Mouse (Mus musculus) hindbrain, embryonic 16.5 days (tissue): ENCODE data around the gene Fam171a2. TPM values are rescaled to one million over a fixed set of nuclear protein-coding genes. Genes with fewer than 3 reads are reported as not detected.
"Not testable (repeated sequence)": the region's sequence is repeated elsewhere in the genome, so short reads cannot be mapped to it uniquely, and the experiment has no call there.

Experiments
- ATAC-seq: fragments of 200-750 bp; cut with Nextera tagmentation; 2 replicates; pipeline ENCODE4 v1.8.0; 2017; ENCODE audit warnings: moderate TSS enrichment, moderate library complexity
- H3K27ac ChIP-seq: fragments of 300-500 bp; sonication (generic); 2 replicates; pipeline ENCODE4 v1.5.1; 2014; ENCODE audit warnings: low read depth, mild to moderate bottlenecking, control low read depth, low read length, moderate library complexity
- H3K27me3 ChIP-seq: fragments of 300-500 bp; sonication (generic); replicated peaks from 2 replicates; pipeline ENCODE4 v1.6.1; 2014; ENCODE audit warnings: low read length; ENCODE audit not compliant: control insufficient read depth, insufficient read depth
- H3K36me3 ChIP-seq: fragments of 300-500 bp; sonication (generic); 2 replicates; pipeline ENCODE4 v1.6.1; 2014; ENCODE audit warnings: mild to moderate bottlenecking, low read length, moderate library complexity, mixed read lengths; ENCODE audit not compliant: control insufficient read depth, insufficient read depth
- H3K4me1 ChIP-seq: fragments of 300-500 bp; sonication (generic); 2 replicates; pipeline ENCODE4 v1.6.1; 2014; ENCODE audit warnings: low read depth, low read length; ENCODE audit not compliant: control insufficient read depth, insufficient read depth
- H3K4me2 ChIP-seq: fragments of 300-500 bp; sonication (generic); 2 replicates; pipeline ENCODE4 v1.6.1; 2014; ENCODE audit warnings: mild to moderate bottlenecking, low read length, control low read depth, moderate library complexity
- H3K4me3 ChIP-seq: fragments of 300-500 bp; sonication (generic); 2 replicates; pipeline ENCODE4 v1.5.1; 2014; ENCODE audit warnings: mild to moderate bottlenecking, low read length, control low read depth, moderate library complexity
- H3K9ac ChIP-seq: fragments of 300-500 bp; sonication (generic); 2 replicates; pipeline ENCODE4 v1.6.1; 2014; ENCODE audit warnings: low read depth, mild to moderate bottlenecking, control low read depth, low read length, moderate library complexity
- H3K9me3 ChIP-seq: fragments of 300-500 bp; sonication (generic); 2 replicates; pipeline ENCODE4 v1.6.1; 2014; ENCODE audit warnings: mild to moderate bottlenecking, low read length, moderate library complexity; ENCODE audit not compliant: control insufficient read depth
- WGBS: fragments of 180-500 bp; shearing (Covaris S2); extraction: QIAGEN DNeasy Blood & Tissue Kit; methylation state at CpG from one replicate; pipeline ENCODE4 v1.1.7; 2014; 5-methylcytosine and 5-hydroxymethylcytosine counted together
- microRNA-seq: library from miRNA; unstranded; fragments of <30 nt; microRNA quantifications from one replicate; pipeline ENCODE4, GENCODE M21; 2017
- polyA plus RNA-seq: library from polyadenylated mRNA; unstranded; fragments of >200 nt; fragmentation: Nextera tagmentation; extraction: Ambion mirVana; gene quantifications from 2 replicates; pipeline ENCODE4 v1.2.1, GENCODE M21; 2015

Gene Fam171a2
- polyA plus RNA-seq, 1 experiment from 2014 or later, result 17.8 TPM

DNA sequence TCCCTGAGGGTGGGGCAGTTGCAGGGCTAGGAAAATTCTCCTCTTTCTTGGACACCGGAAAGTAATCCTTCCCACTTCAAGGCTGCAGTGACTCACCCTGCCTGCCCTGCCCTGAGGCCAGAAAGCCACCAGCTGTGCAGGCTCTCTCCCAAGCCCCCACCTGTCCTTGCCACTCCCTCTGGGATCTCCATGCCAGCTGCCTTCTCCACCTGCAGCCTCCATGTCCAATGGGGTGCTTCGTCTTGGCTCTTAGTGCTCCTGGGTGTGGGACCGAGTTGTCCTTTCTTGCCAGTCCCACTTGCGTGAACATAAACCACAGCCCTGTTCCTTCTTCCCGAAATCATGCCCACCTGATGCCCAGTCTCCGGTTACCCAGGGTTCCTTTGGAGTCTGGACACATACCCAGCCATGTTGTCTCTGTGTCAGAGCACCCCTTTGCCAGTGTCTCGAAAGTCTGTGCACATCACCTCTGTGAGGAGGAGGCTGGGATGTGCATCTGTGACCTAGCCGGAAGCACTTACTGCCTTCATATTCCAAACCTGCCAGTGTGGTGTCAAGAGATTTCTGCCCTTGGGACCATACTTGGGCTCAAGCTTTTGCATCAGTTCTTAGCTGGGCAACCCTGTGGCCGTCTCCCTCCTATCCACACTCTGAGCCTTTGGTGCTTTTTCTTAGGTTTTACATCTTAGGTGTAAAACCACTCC, 52.9 kb downstream of the Fam171a2 start:
- Histone ChIP-seq H3K4me1 (peaks cover 45% of the 10 kb centered on the region), H3K4me2 (peak overlapping the region; percentile 78), H3K9ac (peak overlapping the region; percentile 91), H3K27ac (peak overlapping the region; percentile 98), H3K9me3 (no peaks in the 10 kb centered on the region), H3K4me3 (peak overlapping the region; percentile 87), H3K36me3 (peaks cover 6% of the 10 kb centered on the region; the same call in 1 of the 2 replicates), H3K27me3 (no peaks in the 10 kb centered on the region)
- WGBS, result 53% methylated on average over 9 of the region's 9 CpGs
- ATAC-seq, result no peak

DNA sequence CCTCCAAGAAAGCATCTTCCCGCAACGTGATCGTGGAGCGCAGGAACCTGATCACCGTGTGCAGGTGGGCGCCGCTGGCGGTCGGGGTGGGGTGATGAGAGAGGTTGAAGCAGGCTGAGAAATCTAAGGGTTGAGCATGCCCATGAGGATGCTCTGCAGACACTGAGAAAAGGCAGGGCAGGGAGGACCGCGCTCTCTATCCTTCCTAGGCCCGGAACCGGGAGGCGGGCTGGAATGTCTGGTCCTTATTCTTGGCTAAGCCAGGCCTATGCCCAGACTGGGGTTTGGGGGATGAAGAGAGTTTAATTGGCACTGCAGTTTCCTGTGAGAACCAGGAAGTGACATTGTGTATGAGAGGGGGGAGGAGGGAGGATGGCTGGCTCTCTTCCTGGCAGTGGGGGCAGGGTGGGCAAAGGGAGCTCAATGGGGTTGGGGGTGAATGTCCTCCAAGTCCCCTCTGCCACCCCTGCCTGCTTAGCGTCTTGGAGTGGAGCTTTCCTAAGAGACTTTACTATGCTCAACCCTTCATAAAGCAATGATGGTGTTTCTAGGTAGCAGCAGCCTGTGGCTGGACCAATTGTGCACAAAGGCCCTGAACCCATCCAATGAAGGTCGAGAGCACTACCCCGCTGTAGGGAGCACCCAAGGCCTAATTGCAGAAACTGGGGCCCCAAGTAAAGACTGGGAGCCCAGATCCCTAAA, 53.6 kb downstream of the Fam171a2 start:
- Histone ChIP-seq H3K4me2 (peak overlapping the region; percentile 78), H3K36me3 (no peaks in the 10 kb centered on the region; the same call in 1 of the 2 replicates), H3K9ac (peak overlapping the region; percentile 91), H3K4me3 (peak overlapping the region; percentile 87), H3K4me1 (peaks cover 42% of the 10 kb centered on the region), H3K27ac (peak overlapping the region; percentile 98), H3K9me3 (no peaks in the 10 kb centered on the region), H3K27me3 (no peaks in the 10 kb centered on the region)
- 5% methylated on average over 17 of the region's 17 CpGs for WGBS
- ATAC-seq, result peak; percentile 65

DNA sequence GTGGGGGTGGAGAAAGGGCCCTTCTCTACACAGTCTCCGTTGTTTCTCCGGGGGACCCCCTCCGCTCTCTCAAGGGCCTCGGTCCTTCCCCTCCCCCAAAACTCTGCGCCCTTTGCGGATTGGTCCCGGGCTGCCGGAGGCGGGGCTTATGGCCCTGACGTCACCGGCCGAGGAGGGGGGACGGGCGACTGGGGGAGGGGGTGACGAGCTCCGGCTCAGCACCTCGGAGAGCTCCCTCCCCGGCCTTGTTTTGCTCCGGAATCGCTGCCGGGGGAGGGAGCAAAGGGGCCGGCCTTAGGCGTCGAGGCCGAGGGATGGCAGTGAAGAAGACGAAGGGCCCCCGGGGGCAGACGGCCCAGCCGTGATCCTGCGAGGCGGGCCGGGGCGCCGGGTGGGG, 54.2 kb downstream of the Fam171a2 start, which contains the start of gene Rundc3a:
TSS of gene Rundc3a (plus strand) at position 166 of the 397 bp plus-strand sequence.
- Histone ChIP-seq H3K4me2 (peak within 1 kb of the TSS; percentile 78), H3K4me3 (peak within 1 kb of the TSS; percentile 87), H3K4me1 (peaks cover 39% of the 10 kb centered on the region), H3K9me3 (no peaks in the 10 kb centered on the region), H3K27ac (peak within 1 kb of the TSS; percentile 98), H3K36me3 (no peaks in the 10 kb centered on the region; the same call in 1 of the 2 replicates), H3K27me3 (no peaks in the 10 kb centered on the region), H3K9ac (peak within 1 kb of the TSS; percentile 91)
- WGBS, result 0% methylated on average over 29 of the region's 34 CpGs
- peak; percentile 93 for ATAC-seq

DNA sequence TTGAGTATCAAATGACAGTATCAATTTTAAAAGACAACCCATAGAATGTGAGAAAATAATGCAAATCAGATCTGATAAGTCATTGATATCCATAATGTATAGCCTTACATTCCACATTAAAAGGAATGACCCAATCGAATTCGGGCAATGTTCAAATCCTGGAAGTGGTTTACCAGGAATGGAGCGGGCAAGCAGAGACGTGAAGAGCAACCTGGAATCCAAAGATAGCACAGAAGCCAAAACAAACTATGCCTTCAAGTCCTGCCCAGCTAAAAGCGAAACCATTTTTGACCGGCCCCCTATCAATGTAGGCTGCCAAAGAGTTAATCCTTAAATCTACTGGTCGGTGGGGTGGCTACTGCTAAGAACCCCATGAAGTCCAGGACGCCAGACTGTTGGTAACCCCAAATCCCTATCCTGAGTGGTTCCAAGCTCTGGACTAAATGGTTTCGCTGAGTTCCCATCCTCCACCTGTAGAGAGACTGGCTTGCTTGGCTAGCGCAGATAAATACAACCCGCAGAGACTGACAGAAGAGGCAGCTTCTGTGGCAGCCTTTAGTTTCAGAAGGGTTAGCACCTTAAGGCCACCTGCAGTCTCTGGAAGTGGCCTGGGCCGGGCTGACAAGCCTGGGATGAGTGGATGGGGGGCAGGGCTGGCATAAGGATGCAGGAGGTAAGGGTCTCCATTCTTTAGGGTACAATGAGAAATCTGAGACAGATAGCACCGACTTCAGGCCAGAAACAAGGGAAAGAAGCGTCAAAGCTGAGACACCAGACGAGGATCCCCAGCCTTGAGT, 54.8 kb downstream of the Fam171a2 start:
- WGBS, result 22% methylated on average over 15 of the region's 15 CpGs
- Histone ChIP-seq H3K27ac (peak overlapping the region; percentile 98), H3K27me3 (no peaks in the 10 kb centered on the region), H3K4me2 (peak overlapping the region; percentile 78), H3K36me3 (no peaks in the 10 kb centered on the region), H3K4me3 (peak overlapping the region; percentile 87), H3K4me1 (peaks cover 39% of the 10 kb centered on the region), H3K9ac (peak overlapping the region; percentile 71), H3K9me3 (no peaks in the 10 kb centered on the region)
- ATAC-seq, result peak; percentile 62; the same call in 1 of the 2 replicates

DNA sequence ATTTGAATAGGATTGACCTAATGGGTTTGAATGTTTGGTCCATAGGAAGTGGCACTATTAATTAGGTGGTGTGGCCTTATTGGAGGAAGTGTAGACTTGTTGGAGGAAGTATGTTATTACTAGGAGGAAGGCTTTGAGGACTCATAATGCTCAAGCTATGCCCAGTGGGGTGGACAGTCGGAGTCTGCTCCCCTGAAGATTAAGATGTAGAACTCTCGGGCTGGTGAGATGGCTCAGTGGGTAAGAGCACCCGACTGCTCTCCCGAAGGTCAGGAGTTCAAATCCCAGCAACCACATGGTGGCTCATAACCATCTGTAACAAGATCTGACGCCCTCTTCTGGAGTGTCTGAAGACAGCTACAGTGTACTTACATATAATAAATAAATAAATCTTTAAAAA, 58.0 kb downstream of the Fam171a2 start:
- not testable (repeated sequence) for H3K27me3 ChIP-seq, H3K9me3 ChIP-seq, H3K27ac ChIP-seq, H3K4me1 ChIP-seq, H3K36me3 ChIP-seq, H3K4me2 ChIP-seq, H3K4me3 ChIP-seq, H3K9ac ChIP-seq, ATAC-seq
- WGBS, result 78% methylated on average over 4 of the region's 5 CpGs

Small RNA genes within 50 kb of the gene (microRNA-seq; reads per million reads assigned to microRNA genes)
- not detected for gene Mir6930

Other genes starting within 250 kb of the Fam171a2 start
- gene Hdac5, start 217.5 kb downstream of the Fam171a2 start, polyA plus RNA-seq, result 75.8 and 83.0 TPM in 2 replicates
- gene BC030867, start 198.8 kb downstream of the Fam171a2 start, polyA plus RNA-seq, result 2.9 and 3.6 TPM in 2 replicates
- gene Asb16, start 178.9 kb downstream of the Fam171a2 start, polyA plus RNA-seq, result 0.09 and 0.11 TPM in 2 replicates
- gene Tmub2, start 162.8 kb downstream of the Fam171a2 start, polyA plus RNA-seq, result 81.6 and 85.0 TPM in 2 replicates
- gene Atxn7l3, start 151.1 kb downstream of the Fam171a2 start, polyA plus RNA-seq, result 26.6 and 29.2 TPM in 2 replicates
- gene Ubtf, start 127.9 kb downstream of the Fam171a2 start, polyA plus RNA-seq, result 70.4 and 76.8 TPM in 2 replicates
- 1.4 and 3.2 TPM in 2 replicates for gene Slc4a1, start 81.5 kb downstream of the Fam171a2 start, polyA plus RNA-seq
- gene Rundc3a, start 54.3 kb downstream of the Fam171a2 start, polyA plus RNA-seq, result 127 and 136 TPM in 2 replicates
- 182 and 187 TPM in 2 replicates for gene Slc25a39, start 39.7 kb downstream of the Fam171a2 start, polyA plus RNA-seq
- 95.4 and 100 TPM in 2 replicates for gene Grn, start 17.4 kb downstream of the Fam171a2 start, polyA plus RNA-seq
- 9.4 and 13.1 TPM in 2 replicates for gene Itga2b, start 22.4 kb upstream of the Fam171a2 start, polyA plus RNA-seq
- 52.9 and 60.5 TPM in 2 replicates for gene Gpatch8, start 108.7 kb upstream of the Fam171a2 start, polyA plus RNA-seq
- 2.8 and 4.1 TPM in 2 replicates for gene Gm11627, start 131.8 kb upstream of the Fam171a2 start, polyA plus RNA-seq
- 6.0 and 6.7 TPM in 2 replicates for gene Fzd2, start 156.7 kb upstream of the Fam171a2 start, polyA plus RNA-seq
- 0.15 and 0.17 TPM in 2 replicates for gene Meioc, start 216.0 kb upstream of the Fam171a2 start, polyA plus RNA-seq